Comparison of ENCODE assay signal across 21 mouse cellular contexts in the genomic region with DNA sequence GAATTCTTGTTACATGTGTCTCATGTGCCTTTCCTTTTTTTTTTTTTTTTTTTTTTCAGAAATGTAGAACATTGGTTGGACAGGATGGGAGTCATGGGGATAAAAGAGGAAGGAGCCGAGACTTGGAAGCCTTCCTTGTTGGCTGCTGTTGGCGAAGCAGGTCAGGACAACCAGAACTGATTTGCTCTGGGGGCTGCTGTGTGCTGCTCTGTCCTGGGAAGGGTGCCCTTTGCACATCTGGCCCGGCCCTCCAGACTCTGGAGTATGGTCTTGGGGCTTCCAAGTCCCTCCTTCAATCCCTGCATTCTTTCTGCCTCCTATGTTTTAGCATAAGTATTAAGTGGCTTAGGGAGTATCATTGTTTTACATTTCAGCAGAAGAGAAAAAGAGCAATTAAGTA.
DNase-seq lines count a peak whose midpoint lies in the region; ATAC-seq and TF ChIP-seq lines count a peak whose summit lies in the region.
"Had no signal": no experiment of that assay in that cellular context is flagged by ENCODE, and none has a peak within 500 bp of the region (broad histone marks: within the 10 kb centered on the region; RNA-seq: fewer than 3 reads in every experiment).

No protein-coding gene starts in this region.

- no peak for TF ChIP-seq CTCF in gastrocnemius, adult 2 months (IDR thresholded peaks at IDR 0.05)

- no peaks in the 10 kb centered on the region for H3K9me3 ChIP-seq in hindbrain, embryonic 14.5 days (ENCODE audit: control insufficient read depth, low read length)
- H3K9me3 ChIP-seq: forebrain, embryonic 13.5 days; heart, embryonic 13.5 days; kidney, embryonic 15.5 days; midbrain, embryonic 10.5 days; stomach, embryonic 15.5 days had no signal

- DNase-seq in gastrocnemius, adult 18-20 months (ENCODE audit: low spot score): peak; percentile 54
- DNase-seq in gastrocnemius, adult 2 months: peak; percentile 70
- peak; percentile 64 to 71 for DNase-seq in heart, adult 9 months (ENCODE audit: low spot score in 2 of 2)
- peak; percentile 47 for DNase-seq in heart, postnatal 4 days
- no peak for DNase-seq in urinary bladder, postnatal 14 days (ENCODE audit: low spot score)
- no peak for DNase-seq in spleen, postnatal 14 days (ENCODE audit: low spot score in 2 of 2)
- no peak for DNase-seq in hindbrain, embryonic 14.5 days (ENCODE audit: low spot score)
- DNase-seq: adrenal gland, postnatal 10 days; cerebellum, adult 2 months; cerebellum, postnatal 36 days; left cerebral cortex, postnatal 4 days; lung, adult 18-20 months; lung, postnatal 10 days had no signal

- H3K4me3 ChIP-seq in gastrocnemius, adult 2 months: no peak overlapping the region
- H3K4me3 ChIP-seq in hindbrain, embryonic 14.5 days (replicated peaks; ENCODE audit: low read length): no peak overlapping the region
- H3K4me3 ChIP-seq: forebrain, embryonic 13.5 days; heart, embryonic 13.5 days; kidney, embryonic 15.5 days; midbrain, embryonic 10.5 days; stomach, embryonic 15.5 days had no signal

- H3K4me2 ChIP-seq in hindbrain, embryonic 14.5 days (replicated peaks): no peak overlapping the region
- H3K4me2 ChIP-seq: forebrain, embryonic 13.5 days; heart, embryonic 13.5 days; kidney, embryonic 15.5 days; liver, embryonic 11.5 days; stomach, embryonic 15.5 days had no signal

- H3K4me1 ChIP-seq in hindbrain, embryonic 14.5 days (replicated peaks; ENCODE audit: control insufficient read depth, insufficient read depth, low read length): no peaks in the 10 kb centered on the region
- H3K4me1 ChIP-seq: forebrain, embryonic 13.5 days; midbrain, embryonic 10.5 days; stomach, embryonic 15.5 days had no signal

- no peak overlapping the region for H3K27ac ChIP-seq in gastrocnemius, adult 2 months
- H3K27ac ChIP-seq in hindbrain, embryonic 14.5 days: no peak overlapping the region
- H3K27ac ChIP-seq: forebrain, embryonic 13.5 days; heart, embryonic 13.5 days; kidney, embryonic 15.5 days; midbrain, embryonic 10.5 days; stomach, embryonic 15.5 days had no signal

- no peak for ATAC-seq in hindbrain, embryonic 14.5 days (ENCODE audit: low FRiP score)
- ATAC-seq: forebrain, embryonic 13.5 days; intestine, postnatal 0 days; midbrain, embryonic 16.5 days had no signal

- H3K36me3 ChIP-seq in hindbrain, embryonic 14.5 days (replicated peaks; ENCODE audit: control insufficient read depth, insufficient read depth): no peaks in the 10 kb centered on the region
- H3K36me3 ChIP-seq: heart, embryonic 13.5 days; kidney, embryonic 15.5 days; midbrain, embryonic 10.5 days; stomach, embryonic 15.5 days had no signal

- H3K9ac ChIP-seq in hindbrain, embryonic 14.5 days: no peak overlapping the region
- H3K9ac ChIP-seq: forebrain, embryonic 13.5 days; heart, embryonic 13.5 days; kidney, embryonic 15.5 days; stomach, embryonic 15.5 days had no signal

- intact Hi-C loops in gastrocnemius, adult 2 months (cut with DNase I): no loop called here

- WGBS in hindbrain, embryonic 14.5 days: 90% methylated on average over 3 of the region's 3 CpGs

- no peaks in the 10 kb centered on the region for H3K27me3 ChIP-seq in hindbrain, embryonic 14.5 days (ENCODE audit: control insufficient read depth, insufficient read depth, low read length)
- H3K27me3 ChIP-seq: forebrain, embryonic 13.5 days; heart, embryonic 13.5 days; kidney, embryonic 15.5 days; stomach, embryonic 15.5 days had no signal

Comparison
In these comparisons a context has a peak if more than half of its experiments do, and no peak if none do; other contexts are left out.
1. DNase-seq: peak in gastrocnemius, adult 18-20 months (single experiment), gastrocnemius, adult 2 months (single experiment), heart, adult 9 months (2 of 2) and heart, postnatal 4 days (single experiment); none in urinary bladder, postnatal 14 days (single experiment), spleen, postnatal 14 days (0 of 2) and hindbrain, embryonic 14.5 days (single experiment).